Mouse (Mus musculus) granulocyte monocyte progenitor cell, adult 5-6 weeks (primary cell): ENCODE data around the gene Ssh1. TPM values are rescaled to one million over a fixed set of nuclear protein-coding genes. Genes with fewer than 3 reads are reported as not detected.

Source experiments
- ATAC-seq: replicated peaks from 2 replicates; pipeline ENCODE4 v1.8.0; 2016; ENCODE audit warnings: mild to moderate bottlenecking, moderate TSS enrichment, inconsistent platforms; ENCODE audit not compliant: poor library complexity, severe bottlenecking
- total RNA-seq, 2 experiments: library from RNA; stranded (forward) in 1 of 2; stranded (reverse) in 1 of 2; fragments of 200-712, 200-1000 nt in 1 of 2; fragments of >200 nt in 1 of 2; fragmentation: Nextera tagmentation in 1 of 2; gene quantifications; 2 replicates each; pipeline ENCODE4 v1.2.3; 2014 to 2017

The Ssh1 gene
- total RNA-seq (2014; fragmentation: Nextera tagmentation) (5.9 and 15.0 TPM in 2 replicates), total RNA-seq (2017) (1.9 and 2.4 TPM in 2 replicates)

GRCm38 (mm10) chr5:113993487-113994465 is at the start of gene Ssh1:
Gene Ssh1 (minus strand): TSS chr5:113993894.
- peak; percentile 57 for ATAC-seq

GRCm38 (mm10) chr5:114041327-114041930 is 47.7 kb upstream of the Ssh1 start:
- ATAC-seq: peak; percentile 97

- no peak for ATAC-seq
Measured at GRCm38 (mm10) chr5:114040911-114041310, 47.2 kb upstream of the Ssh1 start.

GRCm38 (mm10) chr5:114040508-114040907 is 46.8 kb upstream of the Ssh1 start:
- ATAC-seq: no peak

GRCm38 (mm10) chr5:114035111-114035510 is 41.4 kb upstream of the Ssh1 start:
- no peak for ATAC-seq

- ATAC-seq: no peak
Measured at GRCm38 (mm10) chr5:114034393-114034792, 40.7 kb upstream of the Ssh1 start.

GRCm38 (mm10) chr5:114032161-114032763 is 38.6 kb upstream of the Ssh1 start:
- ATAC-seq: no peak

GRCm38 (mm10) chr5:114030652-114031051 is 37.0 kb upstream of the Ssh1 start:
- ATAC-seq: no peak

- no peak for ATAC-seq
Measured at GRCm38 (mm10) chr5:114028111-114028510, 34.4 kb upstream of the Ssh1 start.

- no peak for ATAC-seq
Measured at GRCm38 (mm10) chr5:114027217-114027944, 33.7 kb upstream of the Ssh1 start.

- no peak for ATAC-seq
Measured at GRCm38 (mm10) chr5:114024885-114025284, 31.2 kb upstream of the Ssh1 start.

GRCm38 (mm10) chr5:114024390-114024789 is 30.7 kb upstream of the Ssh1 start:
- no peak for ATAC-seq

- ATAC-seq: no peak
Measured at GRCm38 (mm10) chr5:114015121-114015520, 21.4 kb upstream of the Ssh1 start.

GRCm38 (mm10) chr5:114009049-114009448 is 15.4 kb upstream of the Ssh1 start:
- ATAC-seq: no peak

GRCm38 (mm10) chr5:114007753-114008453 is 14.2 kb upstream of the Ssh1 start:
- no peak for ATAC-seq

GRCm38 (mm10) chr5:114006974-114007373 is 13.3 kb upstream of the Ssh1 start:
- ATAC-seq: no peak

GRCm38 (mm10) chr5:114005100-114005499 is 11.4 kb upstream of the Ssh1 start:
- ATAC-seq: no peak

- no peak for ATAC-seq
Measured at GRCm38 (mm10) chr5:114004573-114004972, 10.9 kb upstream of the Ssh1 start.

- no peak for ATAC-seq
Measured at GRCm38 (mm10) chr5:114003542-114003941, 9.8 kb upstream of the Ssh1 start, which contains the start of gene Dao. Gene Dao (plus strand): TSS chr5:114003703.

- peak; percentile 99 for ATAC-seq
Measured at GRCm38 (mm10) chr5:113999382-113999781, 5.7 kb upstream of the Ssh1 start.
